Mouse (Mus musculus) liver, embryonic 13.5 days (tissue): ENCODE measurements around the gene Chrna5. TPM values are rescaled to one million over a fixed set of nuclear protein-coding genes. Genes with fewer than 3 reads are reported as not detected.
"Not testable (repeated sequence)": the region's sequence is repeated elsewhere in the genome, so short reads cannot be mapped to it uniquely, and the experiment has no call there.

Source experiments
- ATAC-seq: fragments of 200-750 bp; cut with Nextera tagmentation; 2 replicates; pipeline ENCODE4 v1.8.0; 2017; ENCODE audit warnings: low read depth, mild to moderate bottlenecking, moderate number of reproducible peaks, moderate library complexity
- DNase-seq: peaks from one replicate; pipeline ENCODE4 v3.0.0; 2022
- H3K27ac ChIP-seq: fragments of 300-500 bp; sonication (generic); 2 replicates; pipeline ENCODE4 v1.5.1; 2015; ENCODE audit warnings: moderate library complexity, mild to moderate bottlenecking, inconsistent platforms
- H3K27me3 ChIP-seq: fragments of 300-500 bp; sonication (generic); 2 replicates; pipeline ENCODE4 v1.6.1; 2015; ENCODE audit warnings: mild to moderate bottlenecking, inconsistent platforms
- H3K36me3 ChIP-seq: fragments of 300-500 bp; sonication (generic); 2 replicates; pipeline ENCODE4 v1.6.1; 2015; ENCODE audit warnings: mild to moderate bottlenecking, inconsistent platforms
- H3K4me1 ChIP-seq: fragments of 300-500 bp; sonication (generic); replicated peaks from 2 replicates; pipeline ENCODE4 v1.6.1; 2015; ENCODE audit warnings: inconsistent platforms
- H3K4me2 ChIP-seq: fragments of 300-500 bp; sonication (generic); 2 replicates; pipeline ENCODE4 v1.6.1; 2015; ENCODE audit warnings: inconsistent platforms, mild to moderate bottlenecking, moderate library complexity
- H3K4me3 ChIP-seq: fragments of 300-500 bp; sonication (generic); replicated peaks from 2 replicates; pipeline ENCODE4 v1.5.1; 2015; ENCODE audit warnings: mild to moderate bottlenecking, inconsistent platforms
- H3K9ac ChIP-seq: fragments of 300-500 bp; sonication (generic); 2 replicates; pipeline ENCODE4 v1.6.1; 2015; ENCODE audit warnings: mild to moderate bottlenecking, inconsistent platforms
- H3K9me3 ChIP-seq: fragments of 300-500 bp; sonication (generic); replicated peaks from 2 replicates; pipeline ENCODE4 v1.6.1; 2016; ENCODE audit warnings: inconsistent platforms
- WGBS: fragments of 180-500 bp; shearing (Covaris S2); methylation state at CpG from one replicate; pipeline ENCODE4 v1.1.7; 2015; ENCODE audit not compliant: insufficient replicate concordance; 5-methylcytosine and 5-hydroxymethylcytosine counted together
- polyA plus RNA-seq: library from polyadenylated mRNA; unstranded; fragments of >200 nt; fragmentation: Nextera tagmentation; extraction: Ambion mirVana; gene quantifications from 2 replicates; pipeline ENCODE4 v1.2.1, GENCODE M21; 2015

Chrna5 gene
- 0.03 TPM in 1 of 2 replicates, not detected in the other for polyA plus RNA-seq

DNA sequence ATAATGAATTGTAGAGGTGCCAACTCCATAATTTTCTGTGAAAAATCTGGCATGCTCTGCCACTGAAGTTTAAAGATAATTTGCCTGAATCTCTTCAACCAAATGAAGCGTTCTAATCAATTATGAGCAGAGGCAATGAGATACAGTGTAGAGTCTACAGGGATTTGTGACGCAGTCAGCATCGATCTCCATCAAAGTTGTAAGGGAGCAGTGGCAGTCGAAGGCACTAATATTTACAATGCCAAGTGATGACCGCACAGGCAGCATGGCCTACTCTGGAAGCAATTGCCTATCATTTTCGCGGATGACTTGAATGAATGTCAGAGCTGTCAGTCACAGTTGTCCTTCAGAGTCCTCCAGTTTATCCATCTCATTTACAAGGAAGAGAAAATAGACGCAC, at the start of gene Chrna5:
Gene Chrna5 (plus strand): TSS at position 207 of the 400 bp plus-strand sequence.
- Histone ChIP-seq H3K27ac (no peak within 1 kb of the TSS), H3K4me1 (peaks cover 16% of the 10 kb centered on the region), H3K4me2 (peak within 1 kb of the TSS; percentile 81), H3K9ac (0 out of 2 replicates have a peak within 1 kb of the TSS, but pooled peaks have one; percentile 9), H3K4me3 (peak within 1 kb of the TSS; percentile 62), H3K36me3 (no peaks in the 10 kb centered on the region), H3K27me3 (peaks cover 59% of the 10 kb centered on the region), H3K9me3 (no peaks in the 10 kb centered on the region)
- ATAC-seq (no peak), DNase-seq (no peak)
- 54% methylated on average over 8 of the region's 8 CpGs for WGBS

DNA sequence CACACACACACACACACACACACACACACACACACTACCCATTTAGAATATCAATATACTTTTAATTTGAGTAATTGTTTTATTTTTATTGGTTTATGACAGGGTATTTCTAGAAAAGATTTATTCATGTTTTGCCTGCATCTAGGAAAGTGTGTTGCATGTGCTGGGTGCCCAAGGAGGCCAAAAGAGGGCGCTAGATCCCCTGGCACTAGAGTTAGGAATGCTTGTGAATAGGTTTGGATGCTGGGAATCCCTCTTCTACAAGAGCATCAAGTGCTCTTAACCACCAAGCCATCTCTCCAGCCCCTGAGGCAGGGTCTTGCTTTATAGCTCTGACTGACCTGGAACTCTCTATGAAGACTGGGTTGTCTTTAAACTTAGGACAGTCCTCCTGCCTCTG, 48.9 kb upstream of the Chrna5 start:
- Histone ChIP-seq H3K36me3 (no peaks in the 10 kb centered on the region), H3K4me2 (no peak overlapping the region), H3K9ac (no peak overlapping the region), H3K4me1 (no peaks in the 10 kb centered on the region), H3K4me3 (no peak overlapping the region), H3K27me3 (no peaks in the 10 kb centered on the region), H3K9me3 (no peaks in the 10 kb centered on the region), H3K27ac (no peak overlapping the region)
- 13% methylated on average over 1 of the region's 1 CpGs for WGBS
- no peak for DNase-seq
- no peak for ATAC-seq

DNA sequence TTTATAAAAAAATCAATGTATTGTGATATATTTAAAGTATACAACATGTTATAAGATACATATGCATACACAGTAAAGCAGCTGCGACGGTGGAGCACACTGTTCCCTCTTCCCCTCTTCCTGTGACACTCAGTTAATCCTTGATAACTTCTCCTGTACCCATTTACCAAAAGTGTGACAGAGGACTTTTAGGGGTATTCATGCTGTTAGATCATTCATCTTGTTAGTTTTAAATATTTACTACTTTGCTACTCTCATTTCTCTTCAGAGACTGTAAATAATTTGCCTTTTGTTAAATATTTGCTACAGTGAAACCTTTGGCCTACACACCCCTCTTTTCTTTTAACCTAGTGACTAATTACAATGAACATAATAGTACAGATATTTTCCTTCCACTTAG, 48.3 kb upstream of the Chrna5 start:
- no peaks in the 10 kb centered on the region for H3K36me3 ChIP-seq
- DNase-seq (no peak), ATAC-seq (no peak)
- no peaks in the 10 kb centered on the region for H3K9me3 ChIP-seq
- no peaks in the 10 kb centered on the region for H3K27me3 ChIP-seq
- 58% methylated on average over 2 of the region's 2 CpGs for WGBS
- no peaks in the 10 kb centered on the region for H3K4me1 ChIP-seq
- H3K27ac ChIP-seq: no peak overlapping the region
- H3K9ac ChIP-seq: no peak overlapping the region
- no peak overlapping the region for H3K4me3 ChIP-seq
- H3K4me2 ChIP-seq: no peak overlapping the region

DNA sequence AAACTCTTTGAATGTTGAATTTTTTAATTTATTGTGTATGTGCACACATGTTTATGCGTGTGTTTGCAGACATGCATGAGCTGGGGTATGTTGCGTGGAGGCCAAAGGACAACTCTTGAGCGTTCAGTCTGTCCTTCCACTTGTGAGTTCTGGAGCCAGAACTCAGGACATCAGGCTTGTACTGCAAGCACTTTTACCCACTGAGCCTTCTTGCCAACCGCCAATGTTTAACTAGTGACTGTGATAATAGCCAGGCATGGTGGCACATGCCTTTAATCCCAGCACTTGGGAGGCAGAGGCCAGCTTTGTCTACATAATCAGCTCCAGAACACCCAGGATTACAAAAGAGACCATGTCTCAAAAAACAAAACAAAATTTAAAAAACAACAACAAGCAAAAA, 38.6 kb upstream of the Chrna5 start:
- Histone ChIP-seq H3K4me3 (no peak overlapping the region), H3K9me3 (no peaks in the 10 kb centered on the region), H3K27ac (no peak overlapping the region), H3K4me2 (no peak overlapping the region), H3K9ac (no peak overlapping the region), H3K4me1 (no peaks in the 10 kb centered on the region), H3K36me3 (no peaks in the 10 kb centered on the region), H3K27me3 (no peaks in the 10 kb centered on the region)
- no peak for ATAC-seq
- no peak for DNase-seq
- WGBS: 79% methylated on average over 4 of the region's 4 CpGs

DNA sequence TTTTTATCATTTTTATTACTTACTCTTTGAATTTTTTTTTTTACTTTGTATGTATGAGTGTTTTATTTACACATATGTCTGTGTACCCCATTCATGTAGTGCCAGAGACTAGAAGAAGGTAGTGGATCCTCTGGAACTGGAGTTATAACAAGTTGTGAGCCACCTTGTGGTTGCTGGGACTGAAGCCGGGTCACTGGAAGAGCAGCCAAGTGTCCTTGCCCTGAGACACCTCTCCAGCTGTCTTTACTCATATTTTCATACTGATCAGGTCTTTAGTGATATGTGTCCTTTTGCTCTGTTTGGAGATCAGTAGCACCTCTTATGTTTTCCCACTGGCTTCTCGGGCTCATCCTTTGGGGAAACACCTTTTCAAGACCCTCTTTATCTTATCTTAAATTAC, 36.2 kb upstream of the Chrna5 start:
- DNase-seq: no peak
- WGBS: 53% methylated on average over 2 of the region's 2 CpGs
- Histone ChIP-seq H3K9me3 (no peaks in the 10 kb centered on the region), H3K4me3 (no peak overlapping the region), H3K4me2 (no peak overlapping the region), H3K36me3 (no peaks in the 10 kb centered on the region), H3K27me3 (no peaks in the 10 kb centered on the region), H3K9ac (no peak overlapping the region), H3K27ac (no peak overlapping the region), H3K4me1 (no peaks in the 10 kb centered on the region)
- ATAC-seq: no peak

DNA sequence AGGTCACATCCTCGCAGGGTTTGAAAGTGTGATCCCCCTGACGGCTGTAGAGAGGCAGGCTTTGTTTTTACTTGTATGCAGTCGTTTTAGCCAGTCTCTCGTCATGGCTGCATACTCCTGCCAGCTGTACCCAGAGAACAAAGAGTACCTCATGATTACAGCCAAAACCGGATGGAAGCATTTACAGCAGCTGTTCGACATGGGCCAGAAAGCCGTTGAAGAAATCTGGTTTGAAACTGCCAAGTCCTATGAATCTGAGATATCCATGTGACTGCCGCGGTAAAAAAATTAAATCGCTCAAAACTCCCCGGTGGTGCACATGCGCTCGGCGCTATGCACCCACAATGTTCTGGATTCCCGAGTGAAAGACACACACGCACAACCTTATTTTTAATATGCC, 34.4 kb upstream of the Chrna5 start:
- H3K9ac ChIP-seq: no peak overlapping the region
- DNase-seq: no peak
- H3K27me3 ChIP-seq: no peaks in the 10 kb centered on the region
- H3K4me3 ChIP-seq: no peak overlapping the region
- no peak overlapping the region for H3K4me2 ChIP-seq
- H3K36me3 ChIP-seq: no peaks in the 10 kb centered on the region
- 73% methylated on average over 16 of the region's 16 CpGs for WGBS
- peaks cover 7% of the 10 kb centered on the region for H3K4me1 ChIP-seq
- ATAC-seq: no peak
- H3K27ac ChIP-seq: no peak overlapping the region
- H3K9me3 ChIP-seq: no peaks in the 10 kb centered on the region

DNA sequence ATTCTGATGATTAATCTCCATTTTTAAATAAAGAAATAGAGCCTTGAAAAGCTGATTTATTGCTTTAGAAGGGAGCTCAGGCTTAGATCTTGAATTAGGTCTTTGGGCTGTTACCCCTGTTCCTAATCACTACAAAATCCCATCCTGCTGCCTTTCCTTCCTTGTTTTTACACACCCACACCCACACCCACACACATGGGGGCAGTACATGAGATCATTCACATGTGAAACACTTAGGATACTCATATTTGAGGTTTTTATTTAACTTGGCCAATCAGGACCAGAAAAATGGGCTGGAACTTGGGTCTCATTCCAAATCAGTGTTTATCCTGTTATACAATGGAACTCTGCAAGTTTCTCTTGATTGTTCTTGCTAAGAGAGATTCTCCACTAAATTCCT, 31.2 kb upstream of the Chrna5 start:
- ATAC-seq (no peak), DNase-seq (no peak)
- Histone ChIP-seq H3K4me1 (peaks cover 36% of the 10 kb centered on the region), H3K4me2 (no peak overlapping the region), H3K27ac (no peak overlapping the region), H3K9me3 (no peaks in the 10 kb centered on the region), H3K27me3 (no peaks in the 10 kb centered on the region), H3K9ac (no peak overlapping the region), H3K4me3 (no peak overlapping the region), H3K36me3 (peaks cover 25% of the 10 kb centered on the region)

DNA sequence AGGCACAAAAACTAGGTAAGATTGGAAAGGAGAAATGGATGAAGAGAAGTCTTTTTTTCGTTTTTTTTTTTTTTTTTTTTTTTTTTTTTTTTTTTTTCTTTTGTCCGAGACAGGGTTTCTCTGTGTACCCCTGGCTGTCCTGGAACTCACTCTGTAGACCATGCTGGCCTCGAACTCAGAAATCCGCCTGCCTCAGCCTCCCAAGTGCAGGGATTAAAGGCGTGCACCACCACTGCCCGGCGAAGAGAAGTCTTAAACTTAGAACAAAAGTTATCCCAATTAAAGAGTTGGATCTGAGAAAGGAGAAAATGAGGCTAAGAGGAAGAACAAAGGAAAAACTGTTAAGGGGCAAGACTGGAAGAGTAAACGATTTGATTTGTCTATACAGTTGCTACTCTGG, 30.5 kb upstream of the Chrna5 start:
- not testable (repeated sequence) for H3K27me3 ChIP-seq, DNase-seq, H3K27ac ChIP-seq, H3K9me3 ChIP-seq
- 23% methylated on average over 8 of the region's 8 CpGs for WGBS
- H3K9ac ChIP-seq: peak overlapping the region; percentile 94
- H3K4me1 ChIP-seq: peaks cover 36% of the 10 kb centered on the region
- H3K4me3 ChIP-seq: peak overlapping the region; percentile 94
- ATAC-seq: 0 out of 2 replicates have a peak, but pooled peaks have one; percentile 11
- H3K4me2 ChIP-seq: peak overlapping the region; percentile 87
- peaks cover 30% of the 10 kb centered on the region for H3K36me3 ChIP-seq

DNA sequence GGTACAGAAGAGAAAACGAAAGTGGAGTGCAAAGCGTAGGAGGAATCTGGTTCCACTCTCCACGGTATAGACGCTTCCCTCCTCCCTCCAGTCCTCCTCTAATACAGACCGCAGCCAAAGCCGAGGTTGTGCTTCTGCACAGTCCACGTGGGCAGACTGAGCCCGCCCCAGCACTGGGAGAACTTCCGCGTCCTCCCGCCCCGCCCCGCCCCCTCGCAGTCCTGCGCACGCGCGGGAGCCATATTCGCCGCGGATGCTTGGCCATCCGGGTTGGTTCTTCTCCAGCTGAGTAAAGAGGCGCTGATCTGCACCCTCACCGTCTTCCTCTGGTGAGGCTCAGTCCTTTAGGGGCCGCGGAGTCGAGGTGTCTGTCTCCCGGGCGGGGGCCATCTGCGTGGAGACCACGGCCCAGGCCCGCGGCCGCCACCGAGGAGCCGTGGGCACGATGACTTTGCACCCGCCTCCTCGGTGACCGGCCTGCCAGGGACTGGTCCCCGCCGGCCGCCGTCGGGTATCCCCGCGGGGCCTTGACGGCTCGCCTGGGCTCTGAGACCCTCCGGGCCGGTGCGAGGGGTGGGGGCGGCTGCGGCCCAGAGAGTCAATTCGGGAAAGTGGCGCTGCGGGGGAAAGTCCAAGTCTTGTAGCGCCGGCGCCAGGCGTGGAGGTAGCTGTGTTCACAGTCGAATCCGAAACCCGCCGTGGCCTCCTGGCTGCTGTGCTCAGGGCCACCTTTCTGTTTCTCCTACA, 29.9 kb upstream of the Chrna5 start, which contains the start of the genes Psma4 and AY074887:
Gene Psma4 (plus strand): TSS at position 216 of the 747 bp plus-strand sequence.
Gene AY074887 (minus strand): TSS at position 424 of the 747 bp plus-strand sequence.
- Histone ChIP-seq H3K27ac (peak within 1 kb of the TSS; percentile 87), H3K9ac (peak within 1 kb of the TSS; percentile 94), H3K4me2 (peak within 1 kb of the TSS; percentile 87), H3K4me1 (peaks cover 41% of the 10 kb centered on the region), H3K27me3 (no peaks in the 10 kb centered on the region), H3K9me3 (no peaks in the 10 kb centered on the region), H3K36me3 (peaks cover 35% of the 10 kb centered on the region), H3K4me3 (peak within 1 kb of the TSS; percentile 94)
- DNase-seq (peak; percentile 84), ATAC-seq (peak; percentile 99)
- WGBS: under 1% methylated on average over 64 of the region's 65 CpGs

DNA sequence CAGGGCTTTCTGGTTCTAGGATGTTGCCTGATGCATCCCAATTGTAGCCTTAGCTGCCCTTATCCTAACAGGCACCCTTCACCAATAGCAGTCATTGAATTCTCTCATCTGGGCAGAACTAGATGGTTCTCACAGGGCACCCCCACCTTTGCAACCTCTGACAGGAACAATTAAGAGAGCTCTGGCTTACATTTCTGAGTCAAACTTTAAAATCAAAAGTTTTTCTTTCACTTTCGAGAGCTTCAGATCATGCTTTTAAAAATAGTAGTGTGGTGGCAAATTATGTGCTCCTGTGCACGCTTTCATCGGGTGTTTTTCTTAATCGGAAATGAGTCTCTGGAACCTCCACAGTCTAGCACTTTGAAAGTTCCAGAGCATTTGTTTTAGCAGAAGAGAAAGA, 19.6 kb upstream of the Chrna5 start:
- no peak overlapping the region for H3K9ac ChIP-seq
- WGBS: 79% methylated on average over 4 of the region's 4 CpGs
- peaks cover 38% of the 10 kb centered on the region for H3K36me3 ChIP-seq

DNA sequence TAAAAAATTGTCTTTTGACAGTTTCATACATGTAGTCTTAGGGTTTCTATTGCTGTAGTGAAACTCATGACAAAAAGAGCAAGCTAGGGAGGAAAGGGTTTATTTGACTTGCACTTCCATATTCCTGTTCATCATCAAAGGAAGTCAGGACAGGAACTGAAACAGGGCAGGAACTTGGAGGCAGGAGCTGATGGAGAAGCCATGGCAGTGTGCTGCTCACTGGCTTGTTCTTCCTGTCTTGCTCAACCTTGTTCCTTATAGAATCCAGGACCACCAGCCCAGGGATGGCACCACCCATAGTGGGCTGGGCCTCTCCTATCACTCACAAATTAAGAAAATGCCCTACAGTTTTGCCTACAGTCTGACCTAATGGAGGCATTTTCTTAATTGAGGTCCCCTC, 17.0 kb upstream of the Chrna5 start:
- no peaks in the 10 kb centered on the region for H3K9me3 ChIP-seq
- no peaks in the 10 kb centered on the region for H3K27me3 ChIP-seq
- H3K4me3 ChIP-seq: no peak overlapping the region
- H3K4me1 ChIP-seq: no peaks in the 10 kb centered on the region
- no peak overlapping the region for H3K4me2 ChIP-seq
- peaks cover 12% of the 10 kb centered on the region for H3K36me3 ChIP-seq
- ATAC-seq (no peak), DNase-seq (no peak)
- no peak overlapping the region for H3K27ac ChIP-seq
- no peak overlapping the region for H3K9ac ChIP-seq

More for the DNA sequence above, 19.6 kb upstream of the Chrna5 start:
- Histone ChIP-seq H3K27ac (no peak overlapping the region), H3K4me3 (no peak overlapping the region), H3K27me3 (no peaks in the 10 kb centered on the region), H3K9me3 (no peaks in the 10 kb centered on the region), H3K4me2 (no peak overlapping the region), H3K4me1 (0 out of 2 replicates have a peak, but pooled peaks cover 2% of the 10 kb centered on the region)
- no peak for ATAC-seq
- no peak for DNase-seq
